Mouse (Mus musculus) testis, postnatal 10 days (tissue): Measurements from ENCODE around the gene Kif22.

ENCODE experiments used
- DNase-seq: peaks from one replicate; pipeline ENCODE4 v3.0.0; 2021; ENCODE audit warnings: low spot score

Kif22 gene

DNA sequence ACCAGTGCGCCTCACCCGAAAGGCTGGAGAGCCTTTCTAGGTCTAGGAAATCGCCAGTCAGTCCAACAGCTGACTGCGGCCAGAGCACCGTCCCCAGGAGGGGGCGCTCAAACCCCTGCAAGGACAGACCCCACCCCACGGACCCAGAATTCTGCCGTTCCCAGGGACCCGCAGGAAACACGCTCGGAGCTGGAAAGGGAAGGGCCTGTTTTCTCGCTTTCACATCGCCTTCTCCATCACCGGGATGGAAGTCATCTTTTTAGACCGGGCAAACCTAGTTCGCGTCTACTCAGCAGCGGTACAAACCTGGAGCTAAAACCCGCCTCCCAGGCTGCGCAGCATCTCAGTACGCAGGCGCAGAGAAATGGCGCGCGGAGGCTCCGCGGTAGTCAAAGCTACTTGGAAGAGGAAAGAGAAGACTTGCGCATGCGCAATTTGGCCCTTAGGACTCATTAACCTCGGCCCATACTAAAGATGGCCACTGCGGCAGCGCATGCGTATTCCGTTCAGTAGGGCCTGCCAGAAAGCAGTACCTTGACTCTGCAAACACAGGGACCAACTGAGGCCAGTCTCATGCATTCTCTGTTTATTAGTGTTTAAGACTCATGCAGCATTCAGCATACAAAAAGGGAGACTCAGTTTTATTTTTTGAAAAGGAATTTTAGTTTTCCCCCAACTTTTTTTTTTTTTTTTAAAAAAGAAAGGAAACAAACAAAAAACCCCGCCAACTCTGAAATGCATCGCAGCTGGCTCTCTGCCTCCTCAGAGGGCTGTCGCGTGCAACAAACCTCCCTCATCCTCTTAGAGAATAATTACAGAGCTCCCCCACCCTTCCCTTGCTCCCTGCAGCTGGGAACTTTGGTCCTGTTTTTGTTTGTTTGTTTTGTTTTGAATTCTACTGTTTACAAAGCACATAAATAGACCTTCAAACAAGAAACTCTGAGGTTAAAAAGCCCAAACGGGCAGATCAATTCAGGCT is 25.0 kb downstream of the Kif22 start, which contains the start of gene Pagr1a:
TSS of gene Pagr1a (minus strand) at position 382 of the 979 bp plus-strand sequence.
- peak; percentile 96 for DNase-seq

DNA sequence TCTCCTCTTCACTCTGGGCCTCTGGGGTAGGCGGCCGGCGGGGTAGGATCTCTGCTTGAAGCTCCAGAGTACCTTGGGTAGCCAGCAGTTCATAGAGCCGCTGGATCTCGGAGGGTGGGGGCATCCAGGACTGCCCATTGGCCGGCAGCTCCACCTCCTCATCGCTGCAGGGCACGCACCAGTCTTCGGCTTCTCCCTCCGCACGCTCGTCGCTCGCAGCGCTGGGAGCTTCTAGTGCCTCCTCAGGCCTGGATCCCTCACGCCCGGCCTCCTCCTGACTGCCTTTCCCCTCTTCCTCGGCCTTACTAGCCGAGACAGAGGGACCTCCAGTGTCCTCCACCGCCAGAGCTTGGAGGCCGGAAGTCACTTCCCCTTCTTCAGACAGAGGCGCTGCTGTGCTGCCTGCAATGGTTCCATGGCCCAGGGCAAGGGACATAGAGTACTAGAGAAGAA is 25.8 kb downstream of the Kif22 start:
- DNase-seq: peak; percentile 69

- DNase-seq: no peak
These were observed 26.0 kb downstream of the Kif22 start, which contains the start of gene Pagr1b for GRCm38 (mm10) chr7:127016481-127016485. TSS of gene Pagr1b (minus strand) at chr7:127016484.

- no peak for DNase-seq
These were observed 26.2 kb downstream of the Kif22 start for GRCm38 (mm10) chr7:127016081-127016480.

DNA sequence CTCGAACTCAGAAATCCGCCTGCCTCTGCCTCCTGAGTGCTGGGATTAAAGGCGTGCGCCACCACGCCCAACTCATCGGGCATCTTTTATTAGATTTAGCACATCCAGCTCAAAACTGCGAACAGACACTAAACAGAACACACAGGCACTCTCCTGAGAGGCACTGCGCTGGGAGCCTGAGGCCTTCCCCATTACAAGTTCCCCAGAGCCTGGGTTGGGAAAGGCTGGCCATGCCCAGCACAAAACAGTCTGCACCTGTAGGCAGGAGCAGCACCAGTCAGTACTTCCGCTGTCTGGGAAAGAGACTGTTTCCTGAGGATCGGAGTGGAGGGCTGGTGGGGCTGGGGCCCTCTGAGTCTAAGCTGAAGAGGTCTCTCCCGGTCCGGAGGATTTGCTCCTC is 27.3 kb downstream of the Kif22 start:
- no peak for DNase-seq

DNA sequence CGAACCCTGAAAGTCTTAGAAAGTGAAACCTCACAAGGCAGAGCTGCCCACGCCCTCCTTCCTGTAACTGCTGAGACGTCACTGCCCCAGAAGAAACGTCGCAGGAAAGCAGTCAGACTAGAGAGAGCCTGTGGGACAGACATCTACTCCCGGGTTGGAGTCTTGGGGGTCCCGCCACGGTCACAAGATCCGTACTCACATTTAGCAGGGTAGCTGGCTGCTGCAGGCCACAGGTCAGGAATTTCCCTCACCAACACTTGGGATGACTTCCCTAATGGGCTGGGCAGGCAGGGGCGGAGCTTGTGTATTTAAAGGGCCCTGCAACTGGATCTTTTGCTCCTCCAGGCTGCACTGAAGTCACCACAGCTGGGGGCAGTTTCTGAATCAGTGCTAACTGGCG is 28.0 kb downstream of the Kif22 start, which contains the start of gene Mvp:
TSS of gene Mvp (minus strand) at position 302 of the 400 bp plus-strand sequence.
- peak; percentile 76 for DNase-seq

GRCm38 (mm10) chr7:127013385-127013784 is 28.9 kb downstream of the Kif22 start:
- no peak for DNase-seq

GRCm38 (mm10) chr7:127012845-127013244 is 29.4 kb downstream of the Kif22 start:
- DNase-seq: no peak

GRCm38 (mm10) chr7:127012374-127012773 is 29.9 kb downstream of the Kif22 start:
- DNase-seq: no peak

DNA sequence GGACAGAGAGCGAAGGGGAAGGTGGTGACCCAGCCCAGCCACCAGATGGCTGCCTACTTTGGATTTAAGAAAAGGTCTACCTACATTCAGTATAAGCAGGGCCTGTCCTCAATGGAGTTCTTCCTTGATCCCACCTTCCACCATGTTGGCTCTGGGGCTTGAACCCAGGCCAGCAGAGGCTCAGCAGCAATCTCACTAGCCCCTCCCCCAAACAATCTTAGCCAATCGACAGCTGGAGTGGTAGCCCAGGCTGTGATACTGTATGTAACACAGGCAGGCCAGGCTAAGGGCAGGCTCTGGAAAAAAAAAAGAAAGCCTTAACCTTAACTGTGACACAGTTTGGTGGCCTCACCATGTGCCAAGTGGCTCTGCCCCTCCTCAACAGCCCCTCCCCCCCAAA is 30.6 kb downstream of the Kif22 start:
- no peak for DNase-seq

GRCm38 (mm10) chr7:127011051-127011450 is 31.2 kb downstream of the Kif22 start:
- DNase-seq: no peak

- DNase-seq: peak; percentile 44
These were observed 32.8 kb downstream of the Kif22 start for GRCm38 (mm10) chr7:127009307-127010085.

- DNase-seq: peak; percentile 76
These were observed 33.8 kb downstream of the Kif22 start for GRCm38 (mm10) chr7:127008239-127009019.

- no peak for DNase-seq
These were observed 34.8 kb downstream of the Kif22 start for GRCm38 (mm10) chr7:127007313-127008024.

- no peak for DNase-seq
These were observed 38.0 kb downstream of the Kif22 start for GRCm38 (mm10) chr7:127004122-127004875.

DNA sequence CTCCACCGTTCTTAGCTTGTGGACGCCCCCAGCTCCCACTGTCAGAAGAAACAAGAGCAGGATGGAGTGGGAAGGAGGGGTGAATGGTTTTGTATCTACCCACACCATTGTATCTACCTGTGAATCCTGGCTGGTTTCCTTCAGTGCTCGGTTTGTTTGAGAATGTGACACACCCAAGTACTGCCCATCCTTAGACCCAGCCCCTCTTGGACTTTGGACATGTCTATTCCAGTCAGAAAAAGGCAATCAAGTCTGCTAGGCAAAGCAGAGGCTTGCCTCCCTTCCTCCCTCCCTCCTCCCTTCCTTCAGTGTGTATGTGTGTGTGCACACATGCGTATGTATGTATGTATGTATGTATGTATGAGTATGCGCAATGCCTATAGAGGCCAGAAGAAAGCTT is 38.7 kb downstream of the Kif22 start:
- DNase-seq: no peak

- no peak for DNase-seq
These were observed 42.7 kb downstream of the Kif22 start for GRCm38 (mm10) chr7:126999568-126999967.

GRCm38 (mm10) chr7:126996449-126996848 is 45.8 kb downstream of the Kif22 start:
- DNase-seq: no peak

DNA sequence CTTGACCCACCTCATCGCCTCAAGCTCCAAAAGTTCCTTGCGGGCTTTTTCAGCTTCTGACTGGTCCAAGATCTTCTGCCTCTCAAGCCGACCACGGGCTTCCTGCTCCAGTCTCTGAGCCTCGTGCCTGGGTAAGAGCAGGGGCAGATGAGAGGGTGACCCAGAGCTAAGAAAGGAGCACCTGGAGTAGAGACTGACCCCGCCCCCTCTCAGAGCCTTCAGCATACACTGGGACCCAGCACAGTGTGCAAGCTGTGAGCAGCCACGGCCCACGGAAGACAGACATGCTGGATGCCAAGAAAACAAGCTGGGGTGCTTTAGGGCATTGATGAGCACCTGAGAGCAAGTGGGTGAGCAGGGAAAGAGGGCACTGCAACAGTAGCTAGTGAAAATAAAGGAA is 53.5 kb downstream of the Kif22 start:
- DNase-seq: no peak

DNA sequence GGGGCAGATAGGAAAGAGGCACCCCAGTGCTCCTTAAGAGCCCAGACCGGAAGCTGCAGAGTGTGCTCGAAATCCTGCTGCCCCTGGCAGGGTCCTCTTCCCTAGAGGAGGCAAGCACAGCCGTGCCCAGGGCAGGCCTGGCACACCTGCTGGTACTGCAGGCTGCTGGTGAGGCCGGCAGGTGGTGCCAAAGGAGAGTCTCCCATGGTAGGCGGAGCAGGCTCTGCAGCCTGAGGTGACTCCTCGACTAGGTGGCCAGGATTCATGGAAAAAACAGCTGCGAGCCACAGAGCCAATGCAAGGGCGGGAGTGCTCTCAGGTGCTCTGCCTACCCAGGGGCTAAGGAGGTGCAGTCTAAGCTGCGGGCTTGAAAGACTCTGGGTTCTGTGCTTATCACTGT is 56.0 kb downstream of the Kif22 start:
- peak; percentile 66 for DNase-seq
